Mouse (Mus musculus): ENCODE data around the gene Mrps6. TPM values are rescaled to one million over a fixed set of nuclear protein-coding genes. Genes with fewer than 3 reads are reported as not detected.

Mrps6 gene
- 323 TPM for polyA plus RNA-seq (2012; fragmentation: generic; extraction: Trizol)
- long read RNA-seq, experiment 1, transcript Mrps6-201 (3 exons, 846 nt): major isoform, 209 of 222 reads
- long read RNA-seq, experiment 1, partial matches to known transcripts: 5 of 222 reads
- long read RNA-seq, experiment 1, other reads (novel, unspliced or antisense): 8 of 222 reads
- long read RNA-seq, experiment 2, transcript Mrps6-201 (3 exons, 846 nt): major isoform, 75 of 77 reads
- long read RNA-seq, experiment 2, partial matches to known transcripts: 0 of 77 reads
- long read RNA-seq, experiment 2, other reads (novel, unspliced or antisense): 2 of 77 reads

DNA sequence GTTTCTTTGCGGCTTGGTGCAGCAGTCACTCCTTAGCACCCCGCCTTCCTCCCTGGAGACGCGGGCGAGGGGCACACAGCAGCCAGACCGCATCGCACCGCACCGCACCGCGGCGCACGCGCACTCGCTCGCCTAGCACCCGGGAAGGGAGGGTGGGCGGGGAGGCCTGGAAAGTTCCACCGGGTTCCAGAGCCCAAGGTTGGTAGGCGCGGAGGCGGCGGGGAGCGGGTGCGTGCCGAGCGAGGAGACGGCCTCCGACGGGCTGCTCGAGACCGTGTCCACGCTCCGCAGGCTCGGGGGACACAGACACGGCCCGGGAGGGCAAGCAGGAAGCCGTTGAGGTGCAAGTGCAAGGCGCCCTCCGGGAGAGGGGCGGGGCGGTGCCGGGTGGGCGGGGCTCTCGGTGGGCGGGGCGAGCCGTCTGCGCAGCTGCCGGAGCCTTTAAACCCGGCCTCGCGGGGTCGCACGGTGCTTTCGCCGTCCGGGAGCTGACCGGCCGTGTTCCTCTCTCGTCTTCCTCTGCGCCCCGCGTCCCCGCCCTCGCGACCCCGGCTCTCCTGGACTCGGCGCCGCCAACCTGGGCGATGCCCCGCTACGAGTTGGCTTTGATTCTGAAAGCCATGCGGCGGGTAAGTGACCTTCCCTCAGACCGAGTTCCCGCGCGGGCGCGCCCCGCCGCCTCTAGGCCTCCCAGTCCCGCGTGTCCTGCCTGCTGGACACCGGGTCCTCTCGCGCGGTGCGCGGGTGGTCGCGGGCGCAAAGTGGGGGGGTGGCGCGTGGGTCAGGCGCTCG lies at the start of gene Mrps6, which contains the start of the genes Gm49711 and Slc5a3:
Gene Mrps6, plus strand, starts transcription at position 419 of the 792 bp plus-strand sequence.
Gene Gm49711, plus strand, starts transcription at position 465 of the 792 bp plus-strand sequence.
Gene Slc5a3, plus strand, starts transcription at position 471 of the 792 bp plus-strand sequence.
- TF ChIP-seq CTCF (IDR thresholded peaks at IDR 0.05; ENCODE audit: control insufficient read depth, insufficient read depth, insufficient read length) (no peak), MYOG (IDR thresholded peaks at IDR 0.05; ENCODE audit: control insufficient read depth, extremely low read depth, insufficient read length) (no peak), MYOD1 (IDR thresholded peaks at IDR 0.05; ENCODE audit: control insufficient read depth, insufficient read length, low read depth) (no peak)
- Histone ChIP-seq H3K79me2 (ENCODE audit: control insufficient read depth, insufficient read depth) (peaks cover 50% of the 10 kb centered on the region), H3K4me3 (ENCODE audit: insufficient read depth, poor library complexity, severe bottlenecking) (peak within 1 kb of the TSS; percentile 92), H3K36me3 (ENCODE audit: control insufficient read depth, insufficient read depth) (peaks cover 36% of the 10 kb centered on the region), H3ac (ENCODE audit: control insufficient read depth, insufficient read length, low read depth) (peak within 1 kb of the TSS; percentile 100), H3K79me3 (ENCODE audit: low read depth) (peaks cover 46% of the 10 kb centered on the region), H3K27me3 (ENCODE audit: control insufficient read depth, insufficient read depth, insufficient read length) (no peaks in the 10 kb centered on the region)

DNA sequence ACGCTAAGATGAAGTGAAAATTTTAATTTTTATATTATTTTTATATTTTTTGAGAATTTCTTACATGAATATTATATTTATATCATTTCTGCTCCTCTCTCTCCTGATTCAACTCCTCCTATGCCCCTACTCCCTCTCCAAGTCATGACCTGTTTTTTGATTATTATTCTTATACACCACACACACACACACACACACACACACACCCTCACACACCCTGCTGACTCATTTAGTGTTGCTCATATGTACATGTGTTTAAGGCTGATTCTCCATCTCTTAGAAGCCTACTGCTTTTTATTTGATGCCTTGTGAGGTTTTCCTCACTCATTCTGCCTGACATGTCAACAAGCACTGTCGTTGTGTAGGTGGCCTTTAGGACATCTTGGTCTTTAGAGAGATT lies 48.5 kb upstream of the Mrps6 start:
- H3K27me3 ChIP-seq (ENCODE audit: control insufficient read depth, insufficient read depth, insufficient read length): no peaks in the 10 kb centered on the region
- no peaks in the 10 kb centered on the region for H3K79me2 ChIP-seq (ENCODE audit: control insufficient read depth, insufficient read depth)
- no peak overlapping the region for H3K4me3 ChIP-seq (ENCODE audit: insufficient read depth, poor library complexity, severe bottlenecking)
- H3K79me3 ChIP-seq (ENCODE audit: low read depth): no peaks in the 10 kb centered on the region
- no peak overlapping the region for H3ac ChIP-seq (ENCODE audit: control insufficient read depth, insufficient read length, low read depth)
- TF ChIP-seq USF1 (IDR thresholded peaks at IDR 0.05; ENCODE audit: low read depth): no peak
- TF ChIP-seq MAX (IDR thresholded peaks at IDR 0.05): no peak
- TF ChIP-seq FOSL1 (IDR thresholded peaks at IDR 0.05; ENCODE audit: insufficient read depth, low read length, poor library complexity, severe bottlenecking): no peak
- TF ChIP-seq CTCF (IDR thresholded peaks at IDR 0.05; ENCODE audit: control insufficient read depth, insufficient read depth, insufficient read length): no peak
- TF ChIP-seq CEBPB (IDR thresholded peaks at IDR 0.05; ENCODE audit: low read depth): no peak
- no peak for TF ChIP-seq MYOG (IDR thresholded peaks at IDR 0.05; ENCODE audit: control insufficient read depth, extremely low read depth, insufficient read length)
- no peak for TF ChIP-seq MYOD1 (IDR thresholded peaks at IDR 0.05; ENCODE audit: control insufficient read depth, insufficient read length, low read depth)
- H3K36me3 ChIP-seq (ENCODE audit: control insufficient read depth, insufficient read depth): no peaks in the 10 kb centered on the region

DNA sequence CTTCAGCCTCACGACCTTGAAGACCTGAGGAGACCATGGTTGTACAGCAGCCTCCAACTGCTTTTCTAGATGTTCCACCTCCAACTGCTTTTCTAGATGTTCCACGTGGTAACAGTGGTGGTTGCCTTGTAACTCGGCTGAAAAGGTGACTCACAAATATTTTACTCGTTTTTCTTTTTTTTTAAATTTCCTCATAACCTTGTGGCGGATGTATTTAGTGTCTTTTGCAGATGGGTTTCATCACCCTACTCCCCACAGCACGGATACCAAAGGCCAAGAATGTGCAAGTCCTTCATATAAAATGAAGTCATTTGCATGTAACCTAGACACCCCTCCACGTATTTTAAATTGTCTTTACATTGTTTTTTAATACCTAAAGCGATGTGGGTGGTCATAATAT lies 41.3 kb upstream of the Mrps6 start:
- Histone ChIP-seq H3K79me2 (ENCODE audit: control insufficient read depth, insufficient read depth) (no peaks in the 10 kb centered on the region), H3K27me3 (ENCODE audit: control insufficient read depth, insufficient read depth, insufficient read length) (no peaks in the 10 kb centered on the region), H3K79me3 (ENCODE audit: low read depth) (no peaks in the 10 kb centered on the region), H3K4me3 (ENCODE audit: insufficient read depth, poor library complexity, severe bottlenecking) (no peak overlapping the region), H3K36me3 (ENCODE audit: control insufficient read depth, insufficient read depth) (no peaks in the 10 kb centered on the region), H3ac (ENCODE audit: control insufficient read depth, insufficient read length, low read depth) (no peak overlapping the region)
- TF ChIP-seq MAX (IDR thresholded peaks at IDR 0.05) (no peak), CTCF (IDR thresholded peaks at IDR 0.05; ENCODE audit: control insufficient read depth, insufficient read depth, insufficient read length) (no peak), CEBPB (IDR thresholded peaks at IDR 0.05; ENCODE audit: low read depth) (peak; percentile 18), MYOD1 (IDR thresholded peaks at IDR 0.05; ENCODE audit: control insufficient read depth, insufficient read length, low read depth) (no peak), MYOG (IDR thresholded peaks at IDR 0.05; ENCODE audit: control insufficient read depth, extremely low read depth, insufficient read length) (no peak), USF1 (IDR thresholded peaks at IDR 0.05; ENCODE audit: low read depth) (no peak)

DNA sequence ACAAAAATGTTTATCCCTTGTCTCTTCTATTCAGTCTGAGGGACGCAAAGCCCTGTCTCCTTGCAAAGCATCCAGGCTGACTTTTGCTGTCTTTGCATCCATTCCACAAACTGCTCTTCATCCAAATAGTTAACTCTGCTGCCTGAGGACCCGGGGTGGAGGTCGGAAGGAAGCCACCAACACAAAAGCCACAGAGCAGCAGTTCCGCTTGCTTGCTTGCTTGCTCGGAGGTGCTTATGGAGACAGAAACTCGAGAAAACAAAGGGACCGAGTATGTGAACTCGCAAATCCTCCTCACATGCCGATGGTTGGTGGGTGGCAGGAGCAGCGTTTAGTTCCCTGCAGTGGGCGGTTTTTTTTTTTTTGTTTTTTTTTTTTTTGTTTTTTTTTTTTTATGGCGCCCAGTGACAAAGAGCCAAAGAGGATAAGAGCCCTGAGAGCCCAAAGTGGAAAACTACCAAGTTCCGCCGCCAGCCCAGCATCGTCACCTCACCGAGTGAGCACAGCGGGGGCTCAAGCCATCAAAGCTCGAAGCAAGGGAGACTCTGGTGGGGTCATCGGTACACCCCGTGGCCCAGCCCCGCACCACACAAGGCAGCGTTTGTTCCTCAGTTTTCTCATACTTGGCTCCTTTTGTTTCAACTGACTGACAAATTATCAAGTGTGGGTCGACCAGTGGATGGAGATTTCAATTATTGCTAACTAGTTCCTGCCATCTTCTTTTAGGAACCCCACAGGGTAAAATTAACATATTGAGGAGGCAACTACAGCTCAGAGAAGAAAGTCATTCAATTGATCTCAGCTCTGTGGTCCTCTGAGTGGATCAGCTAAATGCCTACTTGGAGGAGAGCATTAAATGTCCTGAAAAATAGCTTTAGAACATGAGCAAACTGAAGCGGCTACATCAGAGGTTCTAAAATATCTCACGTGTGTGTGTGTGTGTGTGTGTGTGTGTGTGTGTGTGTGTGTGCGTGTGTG lies 38.6 kb upstream of the Mrps6 start:
- H3K4me3 ChIP-seq (ENCODE audit: insufficient read depth, poor library complexity, severe bottlenecking): no peak overlapping the region

More for the DNA sequence above, 38.6 kb upstream of the Mrps6 start:
- TF ChIP-seq MYOD1 (IDR thresholded peaks at IDR 0.05; ENCODE audit: control insufficient read depth, insufficient read length, low read depth) (no peak), FOSL1 (IDR thresholded peaks at IDR 0.05; ENCODE audit: insufficient read depth, low read length, poor library complexity, severe bottlenecking) (no peak), CEBPB (IDR thresholded peaks at IDR 0.05; ENCODE audit: low read depth) (no peak), MAX (IDR thresholded peaks at IDR 0.05) (no peak), CTCF (IDR thresholded peaks at IDR 0.05; ENCODE audit: control insufficient read depth, insufficient read depth, insufficient read length) (no peak), MYOG (IDR thresholded peaks at IDR 0.05; ENCODE audit: control insufficient read depth, extremely low read depth, insufficient read length) (no peak), USF1 (IDR thresholded peaks at IDR 0.05; ENCODE audit: low read depth) (no peak)
- no peaks in the 10 kb centered on the region for H3K79me2 ChIP-seq (ENCODE audit: control insufficient read depth, insufficient read depth)
- H3K79me3 ChIP-seq (ENCODE audit: low read depth): no peaks in the 10 kb centered on the region
- no peaks in the 10 kb centered on the region for H3K36me3 ChIP-seq (ENCODE audit: control insufficient read depth, insufficient read depth)
- no peaks in the 10 kb centered on the region for H3K27me3 ChIP-seq (ENCODE audit: control insufficient read depth, insufficient read depth, insufficient read length)
- no peak overlapping the region for H3ac ChIP-seq (ENCODE audit: control insufficient read depth, insufficient read length, low read depth)
